Mouse (Mus musculus) liver (tissue): ENCODE data around the gene Prr23a1.

Source experiments
- DNase-seq: peaks from one replicate; pipeline ENCODE4 v3.0.0-alpha.2; 2020; ENCODE audit warnings: mixed read lengths

Prr23a1 gene

GRCm38 (mm10) chr9:98842117-98842516, at the start of gene Prr23a1:
Gene Prr23a1, plus strand, starts transcription at chr9:98842503.
- DNase-seq: no peak

GRCm38 (mm10) chr9:98799021-98799420, 43.3 kb upstream of the Prr23a1 start:
- no peak for DNase-seq

DNA sequence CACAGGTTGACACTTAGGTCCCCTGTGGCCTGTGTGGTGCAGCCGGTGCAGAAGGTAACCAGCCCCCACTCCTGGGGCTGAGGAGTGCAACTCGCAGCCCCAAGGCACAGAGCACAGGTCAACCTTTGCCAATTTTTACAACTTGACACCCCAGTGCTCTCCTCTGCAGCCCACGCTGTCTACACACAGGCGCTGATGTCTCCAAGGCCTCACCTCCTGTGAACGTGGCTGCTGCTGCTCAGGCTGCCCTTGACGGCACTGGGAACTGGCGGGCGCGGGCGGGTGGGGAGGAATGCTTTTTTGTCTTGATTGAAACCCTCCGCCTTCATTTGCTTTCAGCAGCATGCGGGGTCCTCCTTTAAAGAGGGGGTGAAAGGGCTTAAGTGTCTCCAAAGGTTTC, 38.3 kb upstream of the Prr23a1 start:
- no peak for DNase-seq

- no peak for DNase-seq
These were observed 36.8 kb upstream of the Prr23a1 start for GRCm38 (mm10) chr9:98805511-98805910.

DNA sequence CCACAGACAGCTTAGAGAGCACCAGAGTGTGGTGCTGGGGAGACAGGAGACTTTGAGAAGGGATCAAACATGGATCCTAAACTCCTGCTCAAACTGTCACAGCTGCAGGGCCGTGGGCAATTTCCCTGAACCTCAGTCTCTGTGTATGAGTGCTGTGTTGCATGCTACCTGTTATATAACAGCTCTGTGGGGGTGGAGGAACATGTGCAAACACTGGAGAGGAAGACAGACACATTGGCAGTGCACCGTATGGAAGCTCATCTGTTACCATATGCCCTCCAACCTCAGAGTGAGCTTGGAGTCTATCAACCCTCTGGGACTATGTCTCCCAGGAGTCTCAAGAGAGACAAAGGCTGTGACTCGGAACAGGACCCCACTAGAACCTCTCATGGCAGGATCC, 36.4 kb upstream of the Prr23a1 start:
- DNase-seq: no peak

- no peak for DNase-seq
These were observed 34.7 kb upstream of the Prr23a1 start for GRCm38 (mm10) chr9:98807631-98808030.

DNA sequence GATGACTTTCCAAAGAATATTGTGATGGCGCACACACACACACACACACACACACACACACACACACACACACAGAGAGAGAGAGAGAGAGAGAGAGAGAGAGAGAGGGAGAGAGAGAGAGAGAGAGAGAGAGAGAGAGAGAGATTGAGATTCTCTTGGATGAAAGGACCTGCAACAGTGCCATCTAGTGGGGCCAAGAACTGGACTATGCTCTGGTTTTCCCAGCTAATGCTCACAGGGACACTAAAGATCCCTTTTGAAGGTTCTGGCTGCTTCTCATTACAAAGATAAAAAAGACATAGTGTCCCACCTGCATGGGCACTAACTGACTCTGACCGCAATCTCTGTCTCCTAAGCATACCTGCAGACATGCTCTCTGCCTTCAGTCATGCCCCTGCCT, 32.8 kb upstream of the Prr23a1 start:
- peak; percentile 20 for DNase-seq

DNA sequence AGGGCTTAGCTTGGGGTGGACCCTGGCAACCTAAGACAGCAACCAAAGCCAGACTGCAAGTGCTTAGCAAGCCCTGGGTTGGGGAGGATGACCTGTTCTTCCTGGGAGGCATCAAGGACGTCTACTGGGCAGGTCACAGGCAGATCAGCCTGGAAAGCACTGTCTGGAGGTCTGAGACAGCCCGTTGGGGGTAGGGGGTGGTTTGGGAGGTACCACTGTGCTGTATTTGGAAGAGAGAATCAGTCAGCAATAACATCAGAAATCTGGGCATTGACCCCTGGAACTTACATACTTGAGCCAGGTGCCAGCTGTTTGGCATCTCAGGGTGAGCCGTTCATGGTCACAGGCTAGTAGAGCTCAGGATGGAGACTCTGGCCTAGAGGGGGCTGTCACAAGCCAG, 26.2 kb upstream of the Prr23a1 start:
- no peak for DNase-seq

- no peak for DNase-seq
These were observed 24.7 kb upstream of the Prr23a1 start for GRCm38 (mm10) chr9:98817592-98817991.

DNA sequence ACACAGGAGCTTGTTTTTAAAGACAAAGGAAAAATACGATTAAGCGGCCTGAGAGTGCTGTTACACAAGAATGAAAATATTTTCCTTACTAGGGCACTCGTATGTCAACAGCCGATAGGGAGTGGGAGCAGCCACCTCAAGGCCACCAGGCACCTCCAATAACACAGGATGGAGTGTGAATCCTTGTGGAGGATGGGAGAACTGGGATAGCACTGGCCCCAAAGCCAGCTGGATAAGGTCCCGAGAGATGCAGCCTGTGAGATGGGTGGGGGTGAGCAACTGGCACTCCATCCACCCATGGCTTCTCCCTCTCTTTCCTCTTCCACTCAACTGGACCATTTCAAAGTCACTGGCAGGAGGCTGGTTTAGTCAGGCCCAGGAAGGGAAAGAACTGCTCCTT, 23.3 kb upstream of the Prr23a1 start:
- no peak for DNase-seq

- no peak for DNase-seq
These were observed 22.8 kb upstream of the Prr23a1 start for GRCm38 (mm10) chr9:98819481-98819880.

- DNase-seq: no peak
These were observed 21.8 kb upstream of the Prr23a1 start for GRCm38 (mm10) chr9:98820461-98820860.

DNA sequence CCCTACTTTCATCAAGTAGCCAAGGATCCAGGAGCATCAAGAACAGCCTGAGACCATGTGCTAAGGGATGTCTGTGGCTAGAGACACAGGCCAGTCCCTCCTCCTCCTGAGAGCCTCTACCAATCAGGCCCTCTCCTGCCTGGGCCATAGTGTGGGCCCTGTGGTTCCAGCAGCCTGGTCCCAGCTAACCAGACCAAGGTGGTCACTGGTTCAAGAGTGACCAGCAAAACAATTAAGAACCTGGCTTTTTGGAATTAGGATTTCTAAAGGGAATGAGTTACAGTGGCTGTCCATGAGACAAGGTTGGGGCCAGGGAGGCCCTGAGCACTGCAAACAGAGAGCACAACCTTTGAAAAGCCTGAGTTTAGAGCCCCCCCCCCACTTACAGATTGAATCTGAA, 21.2 kb upstream of the Prr23a1 start:
- no peak for DNase-seq

- DNase-seq: no peak
These were observed 18.5 kb upstream of the Prr23a1 start for GRCm38 (mm10) chr9:98823805-98824204.

GRCm38 (mm10) chr9:98829508-98829907, 12.8 kb upstream of the Prr23a1 start:
- no peak for DNase-seq

- no peak for DNase-seq
These were observed 4.7 kb upstream of the Prr23a1 start for GRCm38 (mm10) chr9:98837537-98838074.

DNA sequence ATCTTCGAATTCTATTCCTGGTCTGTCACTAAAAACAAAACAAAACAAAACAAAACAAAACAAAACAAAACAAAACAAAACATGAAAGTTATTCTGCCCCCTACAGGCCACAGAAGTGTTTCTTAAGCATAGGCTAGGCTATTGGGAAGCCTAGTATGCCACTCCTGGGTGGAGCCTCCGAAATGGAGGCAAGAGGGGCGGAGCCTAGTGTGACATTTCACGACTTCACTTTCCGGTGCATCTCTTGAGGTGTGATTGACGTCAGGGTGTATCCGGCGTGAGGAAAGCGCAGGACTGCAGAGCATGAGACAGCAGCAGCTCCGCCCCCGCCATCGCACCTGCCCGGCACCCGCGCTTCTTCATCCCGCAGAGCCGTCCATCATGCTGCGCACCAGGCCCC, 13.9 kb downstream of the Prr23a1 start, which contains the start of gene Prr23a2:
Gene Prr23a2, plus strand, starts transcription at position 285 of the 400 bp plus-strand sequence.
- no peak for DNase-seq

DNA sequence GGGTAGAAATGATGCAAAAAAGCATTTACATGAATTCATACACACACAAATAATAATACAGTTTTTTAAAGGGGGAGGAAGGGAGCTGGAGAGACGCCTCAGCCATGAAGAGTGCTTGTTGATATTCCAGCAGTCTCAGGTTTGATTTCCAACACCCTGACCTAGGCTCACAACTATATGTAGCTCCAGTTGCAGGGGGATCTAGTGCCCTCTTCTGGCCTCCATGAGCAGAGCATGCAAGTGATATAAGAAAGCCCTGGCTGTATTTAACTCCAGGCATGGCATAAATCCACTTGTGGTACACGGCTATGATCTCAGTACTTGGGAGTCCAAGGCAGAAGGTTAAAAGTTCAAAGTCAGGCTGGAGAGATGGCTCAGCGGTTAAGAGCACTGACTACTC, 21.2 kb downstream of the Prr23a1 start:
- DNase-seq: no peak

GRCm38 (mm10) chr9:98864571-98864970, 22.3 kb downstream of the Prr23a1 start, which contains the start of gene Prr23a3:
Gene Prr23a3, plus strand, starts transcription at chr9:98864767.
- no peak for DNase-seq
